Mouse (Mus musculus): ENCODE data around the gene Shb. TPM values are rescaled to one million over a fixed set of nuclear protein-coding genes. Genes with fewer than 3 reads are reported as not detected.

Shb gene
- total and polyA plus RNA-seq, 3 experiments: 7.7 to 15.5 (median 8.6) TPM

- Histone ChIP-seq H3K36me3 (replicated peaks in 1 of 2; ENCODE audit: control insufficient read depth in 1 of 2, insufficient read depth in 1 of 2, low read length in 1 of 2) (no peaks in the 10 kb centered on the region), H3K79me2 (replicated peaks; ENCODE audit: control insufficient read depth, extremely low read depth, insufficient read depth, poor library complexity, severe bottlenecking) (no peaks in the 10 kb centered on the region), H3K27ac (ENCODE audit: insufficient read depth, low read depth) (no peak overlapping the region), H3K27me3 (replicated peaks) (no peaks in the 10 kb centered on the region), H3K9me3 (replicated peaks; ENCODE audit: low read length) (no peaks in the 10 kb centered on the region), H3K4me1 (ENCODE audit: control insufficient read depth in 1 of 2, insufficient read depth in 2 of 2) (no peaks in the 10 kb centered on the region), H3K4me3 (replicated peaks in 1 of 3; ENCODE audit: low read depth in 2 of 3, low read length in 2 of 3, poor library complexity in 1 of 3) (no peak overlapping the region), H3K4me2 (ENCODE audit: insufficient read depth, low read depth, poor library complexity, severe bottlenecking) (no peak overlapping the region), H3K9ac (ENCODE audit: insufficient read depth, low read depth) (no peak overlapping the region)
- no peak for TF ChIP-seq ZKSCAN1 (IDR thresholded peaks at IDR 0.05; ENCODE audit: borderline replicate concordance, low read depth, low read length)
- no peak for TF ChIP-seq MAX (IDR thresholded peaks at IDR 0.05; ENCODE audit: low read length)
- no peak for TF ChIP-seq GABPA (IDR thresholded peaks at IDR 0.05; ENCODE audit: insufficient replicate concordance, low read depth, low read length)
- TF ChIP-seq IRF4 (IDR thresholded peaks at IDR 0.05; ENCODE audit: low read depth, low read length): no peak
- no peak for TF ChIP-seq JUN (IDR thresholded peaks at IDR 0.05; ENCODE audit: insufficient read depth, low read depth, low read length)
- no peak for TF ChIP-seq SIN3A (IDR thresholded peaks at IDR 0.05; ENCODE audit: low read length)
- TF ChIP-seq ZNF384 (IDR thresholded peaks at IDR 0.05; ENCODE audit: low read depth, low read length): no peak
- no peak for TF ChIP-seq MXI1 (IDR thresholded peaks at IDR 0.05; ENCODE audit: low read depth, low read length)
- no peak for TF ChIP-seq UBTF (IDR thresholded peaks at IDR 0.05; ENCODE audit: low read depth, low read length)
- TF ChIP-seq MEF2A (IDR thresholded peaks at IDR 0.05; ENCODE audit: borderline replicate concordance, low read depth, low read length): no peak
- DNase-seq (ENCODE audit: extremely low read depth): no peak
- dilution Hi-C loops (cut with MboI; ENCODE audit: extremely low pct_ligation_motif_present, extremely low pct_unique_long_range_greater_than_20kb, low sequenced_read_pairs) (no loop called here), in situ Hi-C loops (cut with MboI; ENCODE audit: low pct_ligation_motif_present, low pct_unique_long_range_greater_than_20kb, low sequenced_read_pairs) (no loop called here)
These were observed 37.3 kb upstream of the Shb start for GRCm38 (mm10) chr4:45569521-45569920.

- dilution Hi-C loops (cut with MboI; ENCODE audit: extremely low pct_ligation_motif_present, extremely low pct_unique_long_range_greater_than_20kb, low sequenced_read_pairs) (no loop called here), in situ Hi-C loops (cut with MboI; ENCODE audit: low pct_ligation_motif_present, low pct_unique_long_range_greater_than_20kb, low sequenced_read_pairs) (no loop called here)
- Histone ChIP-seq H3K4me1 (ENCODE audit: control insufficient read depth in 1 of 2, insufficient read depth in 2 of 2) (peaks cover 0 to 6% of the 10 kb centered on the region in 2 experiments; a peak in 2 of 4 replicates), H3K9me3 (replicated peaks; ENCODE audit: low read length) (no peaks in the 10 kb centered on the region), H3K79me2 (replicated peaks; ENCODE audit: control insufficient read depth, extremely low read depth, insufficient read depth, poor library complexity, severe bottlenecking) (no peaks in the 10 kb centered on the region), H3K4me3 (replicated peaks in 1 of 3; ENCODE audit: low read depth in 2 of 3, low read length in 2 of 3, poor library complexity in 1 of 3) (no peak overlapping the region), H3K27me3 (replicated peaks) (no peaks in the 10 kb centered on the region), H3K27ac (ENCODE audit: insufficient read depth, low read depth) (no peak overlapping the region), H3K36me3 (replicated peaks in 1 of 2; ENCODE audit: control insufficient read depth in 1 of 2, insufficient read depth in 1 of 2, low read length in 1 of 2) (no peaks in the 10 kb centered on the region), H3K9ac (ENCODE audit: insufficient read depth, low read depth) (no peak overlapping the region), H3K4me2 (ENCODE audit: insufficient read depth, low read depth, poor library complexity, severe bottlenecking) (no peak overlapping the region)
- TF ChIP-seq TCF12 (IDR thresholded peaks at IDR 0.05; ENCODE audit: low read depth, low read length) (no peak), GABPA (IDR thresholded peaks at IDR 0.05; ENCODE audit: insufficient replicate concordance, low read depth, low read length) (no peak), MAX (IDR thresholded peaks at IDR 0.05; ENCODE audit: low read length) (no peak), CHD1 (IDR thresholded peaks at IDR 0.05; ENCODE audit: low read depth, low read length) (no peak), USF2 (conservative IDR thresholded peaks at IDR 0.05; ENCODE audit: low read depth, low read length) (no peak), ZMIZ1 (IDR thresholded peaks at IDR 0.05; ENCODE audit: low read depth, low read length) (no peak), SIN3A (IDR thresholded peaks at IDR 0.05; ENCODE audit: low read length) (no peak), ZKSCAN1 (IDR thresholded peaks at IDR 0.05; ENCODE audit: borderline replicate concordance, low read depth, low read length) (no peak), MEF2A (IDR thresholded peaks at IDR 0.05; ENCODE audit: borderline replicate concordance, low read depth, low read length) (no peak), MAZ (IDR thresholded peaks at IDR 0.05; ENCODE audit: low read depth, low read length) (no peak), RCOR1 (conservative IDR thresholded peaks at IDR 0.05; ENCODE audit: low read depth, low read length) (no peak)
- DNase-seq (ENCODE audit: extremely low read depth): no peak
These were observed 25.9 kb upstream of the Shb start for GRCm38 (mm10) chr4:45558211-45558610.

Data from CH12.LX (cell line).